Mouse (Mus musculus) kidney, postnatal 25 days (tissue): Measurements from ENCODE around the gene Ccdc85b.
A peak's percentile ranks its signal among the peaks of the same experiment; 100 is the strongest.

ENCODE experiments used
- DNase-seq, 2 experiments: peaks; one replicate each; pipeline ENCODE4 v3.0.0; 2021; ENCODE audit warnings: mixed read lengths in 2 of 2

The Ccdc85b gene

GRCm38 (mm10) chr19:5455037-5455436 is 2.7 kb downstream of the Ccdc85b start:
- DNase-seq: peak in 1 of 2 experiments; percentile 33

- DNase-seq: no peak
Observed at GRCm38 (mm10) chr19:5451766-5452165, 5.9 kb downstream of the Ccdc85b start.

- no peak for DNase-seq
Observed at GRCm38 (mm10) chr19:5449673-5450072, 8.0 kb downstream of the Ccdc85b start.

DNA sequence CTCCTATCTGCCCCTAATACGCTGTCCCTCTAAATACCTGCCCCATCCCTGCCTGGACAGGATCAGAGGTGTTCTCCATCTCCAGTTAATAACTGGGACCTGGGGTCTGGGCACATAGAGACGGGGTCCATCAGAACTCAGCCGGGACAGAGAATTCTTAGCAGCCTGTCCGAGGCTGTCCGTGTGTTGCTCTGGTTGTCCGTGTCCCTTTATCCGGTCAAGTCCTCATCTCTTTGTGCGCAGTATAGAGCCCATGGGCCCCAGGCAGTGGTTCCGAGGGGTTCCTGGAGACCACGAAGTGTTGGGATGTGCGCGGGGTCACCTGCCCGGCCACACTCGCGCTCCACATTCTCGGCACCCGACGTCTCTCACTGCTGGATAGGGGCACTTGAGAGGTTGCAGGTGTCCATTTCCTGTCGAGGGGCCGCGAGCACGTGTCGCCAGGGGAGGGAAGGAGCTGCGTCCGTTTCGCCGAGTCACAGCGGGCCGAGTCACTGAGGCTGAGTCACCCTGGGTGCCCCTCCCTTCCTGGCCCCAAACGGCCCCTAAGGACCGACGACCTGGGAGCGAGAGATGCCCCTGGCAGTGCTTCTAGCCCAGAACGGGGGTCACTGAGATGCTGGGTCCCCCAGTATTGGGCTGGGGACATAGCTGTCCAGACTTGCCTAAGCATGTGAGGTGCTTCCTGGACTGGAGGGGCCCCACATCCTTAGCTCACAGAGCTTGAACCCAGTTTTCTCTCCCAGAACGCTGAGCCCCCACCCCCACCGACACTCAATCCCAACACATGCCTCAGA is 9.1 kb downstream of the Ccdc85b start:
- peak in 1 of 2 experiments; percentile 42 for DNase-seq

- DNase-seq: peak; percentile 67 to 82
Observed at GRCm38 (mm10) chr19:5447515-5448353, 10.0 kb downstream of the Ccdc85b start, which contains the start of gene Fosl1. Fosl1 (plus strand) TSS chr19:5447547.

- no peak for DNase-seq
Observed at GRCm38 (mm10) chr19:5445747-5446146, 11.9 kb downstream of the Ccdc85b start.

GRCm38 (mm10) chr19:5444954-5445353 is 12.7 kb downstream of the Ccdc85b start:
- DNase-seq: peak; percentile 44 to 71

DNA sequence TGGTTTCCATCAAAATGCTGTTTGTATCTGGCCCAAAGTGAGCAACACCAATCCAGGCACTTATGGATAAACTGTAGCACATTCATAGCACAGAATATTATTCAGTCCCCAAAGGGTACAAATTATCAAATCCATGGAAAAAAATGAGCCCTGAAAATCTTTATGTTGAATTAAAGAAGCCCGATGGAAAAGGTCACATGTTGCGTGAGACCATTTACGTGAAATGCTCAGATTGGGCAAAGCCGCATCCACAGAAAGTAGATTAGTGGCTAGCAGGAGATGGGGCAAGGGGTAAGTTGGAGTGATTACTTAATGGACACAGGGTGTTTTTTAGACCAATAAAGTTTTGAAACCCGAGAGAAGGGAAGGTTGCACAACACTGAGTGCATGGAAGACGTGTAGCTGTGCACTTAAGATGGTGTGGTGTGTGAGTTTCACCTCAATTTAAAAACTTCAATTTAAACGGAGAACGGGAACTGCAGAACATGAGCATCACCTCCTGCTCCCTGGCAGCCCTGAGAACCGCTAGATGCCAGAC is 13.3 kb downstream of the Ccdc85b start:
- no peak for DNase-seq

- no peak for DNase-seq
Observed at GRCm38 (mm10) chr19:5433951-5434350, 23.7 kb downstream of the Ccdc85b start.

GRCm38 (mm10) chr19:5432992-5433852 is 24.5 kb downstream of the Ccdc85b start:
- DNase-seq: peak; percentile 75 to 78

DNA sequence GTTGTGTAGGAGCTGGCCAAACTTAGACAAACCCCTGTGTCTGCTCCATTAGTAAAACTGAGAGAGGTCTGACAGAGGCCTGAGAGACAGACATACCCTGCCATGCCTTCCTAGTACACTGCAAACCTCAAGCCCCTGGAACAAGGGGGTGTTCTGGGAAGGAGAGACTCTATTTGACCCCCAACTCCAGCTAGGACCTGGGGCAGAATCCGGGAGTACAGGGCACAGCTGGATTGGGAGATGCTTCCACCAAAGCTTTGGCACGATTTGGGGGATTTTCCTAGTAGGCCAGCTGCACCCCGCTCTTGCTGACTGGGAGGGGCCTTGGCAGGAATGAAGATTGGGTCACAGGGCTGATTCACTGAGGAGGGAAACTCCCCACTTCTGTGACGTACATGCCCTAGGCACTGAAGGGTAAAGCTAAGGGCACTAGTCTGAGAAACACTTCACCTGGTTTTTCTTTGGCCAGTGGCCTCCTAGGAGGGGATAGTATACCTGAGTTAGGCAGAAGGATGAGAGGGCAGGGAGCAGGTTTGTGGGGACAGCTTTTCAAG is 25.7 kb downstream of the Ccdc85b start:
- DNase-seq: no peak

DNA sequence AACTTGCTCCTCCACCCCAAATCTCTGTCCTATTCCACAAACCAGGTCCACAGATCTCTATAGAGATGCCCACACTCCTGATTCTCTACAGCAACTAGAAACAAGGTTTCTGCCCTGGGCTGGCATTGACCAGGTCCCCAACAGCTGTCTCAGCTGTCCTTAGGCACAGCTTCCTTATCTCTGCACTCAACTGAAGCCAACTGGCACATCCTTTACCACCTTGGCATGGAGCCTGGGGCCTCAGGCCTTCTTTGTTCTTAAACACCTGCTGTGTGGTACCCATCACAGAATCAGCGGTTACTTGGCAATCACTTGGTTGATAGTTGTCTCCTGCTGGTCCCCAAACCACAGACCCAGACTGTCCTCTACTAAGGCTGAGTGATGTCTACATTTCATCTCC is 27.3 kb downstream of the Ccdc85b start:
- DNase-seq: no peak

- DNase-seq: peak; percentile 82 to 90
Observed at GRCm38 (mm10) chr19:5429806-5430205, 27.9 kb downstream of the Ccdc85b start.

DNA sequence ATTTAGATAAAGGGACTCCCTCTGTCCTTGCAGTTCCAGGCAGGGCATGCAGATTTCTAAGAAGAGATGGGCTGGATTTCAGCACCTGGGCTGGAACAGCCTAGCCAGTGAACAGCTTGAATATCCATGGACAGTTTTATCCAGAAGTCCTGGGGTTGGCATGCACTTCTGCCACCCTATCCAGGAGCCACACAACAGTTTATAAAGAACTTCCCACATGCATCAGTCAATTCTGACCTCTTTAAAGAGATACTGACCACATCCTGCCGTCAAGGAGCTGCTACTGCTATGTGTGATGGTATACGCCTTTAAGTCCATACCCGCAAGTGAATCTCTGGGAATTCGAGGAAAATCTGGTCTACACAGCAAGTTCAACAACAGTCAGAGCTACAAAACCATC is 28.5 kb downstream of the Ccdc85b start:
- no peak for DNase-seq

GRCm38 (mm10) chr19:5428083-5428482 is 29.6 kb downstream of the Ccdc85b start:
- DNase-seq: peak in 1 of 2 experiments; percentile 56

DNA sequence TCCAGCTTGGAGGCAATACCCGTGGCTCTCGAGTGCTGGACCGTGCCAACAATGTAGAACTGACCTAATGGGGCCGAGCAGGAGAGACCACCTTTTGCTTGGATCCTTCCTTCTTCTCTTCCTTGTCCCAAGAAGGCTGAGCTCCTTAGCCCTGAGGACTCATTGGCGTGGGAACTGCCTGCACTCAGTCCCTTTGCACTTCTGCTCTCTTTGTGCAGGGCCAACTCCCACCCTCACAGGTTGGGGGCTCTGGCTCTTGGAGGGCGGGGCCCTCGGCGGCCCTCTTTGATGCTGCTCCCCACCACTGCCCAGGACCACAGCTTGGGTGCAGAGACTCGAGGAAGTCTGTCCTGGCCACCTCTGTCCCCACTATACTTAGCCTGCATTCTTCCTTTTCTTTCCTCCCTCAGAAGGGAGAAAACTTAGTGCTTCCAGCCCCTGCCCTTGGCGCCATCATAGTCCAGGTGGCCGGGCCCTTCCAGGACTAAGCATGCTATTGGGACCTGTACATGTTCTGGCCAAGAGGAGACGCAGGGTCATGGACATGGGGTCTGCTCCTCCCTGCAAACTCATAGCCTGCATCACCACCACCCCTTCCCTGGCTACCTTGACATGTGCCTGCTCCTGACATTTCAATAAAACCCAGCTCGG is 30.9 kb downstream of the Ccdc85b start:
- DNase-seq: no peak

- DNase-seq: peak in 1 of 2 experiments; percentile 65
Observed at GRCm38 (mm10) chr19:5425906-5426565, 31.7 kb downstream of the Ccdc85b start.

GRCm38 (mm10) chr19:5424782-5425741 is 32.6 kb downstream of the Ccdc85b start, which contains the start of the genes Drap1 and AI837181:
Drap1 (minus strand) TSS chr19:5424979.
AI837181 (plus strand) TSS chr19:5425144.
- DNase-seq: peak; percentile 97 to 98

GRCm38 (mm10) chr19:5424092-5424781 is 33.5 kb downstream of the Ccdc85b start:
- DNase-seq: peak; percentile 88 to 93
